Mouse (Mus musculus) CD8-positive naive resting alpha-beta T cell, adult 57 days (primary cell): ENCODE measurements around the gene Csk. TPM values are rescaled to one million over a fixed set of nuclear protein-coding genes. Genes with fewer than 3 reads are reported as not detected.

Experiments
- total RNA-seq: library from RNA; stranded (reverse); gene quantifications from one replicate; pipeline ENCODE4 v1.2.4, GENCODE M21; 2023

Csk gene
- 295 TPM for total RNA-seq

GRCm38 (mm10) chr9:57653283-57653682, at the start of gene Csk:
Gene Csk (minus strand): TSS chr9:57653631.

DNA sequence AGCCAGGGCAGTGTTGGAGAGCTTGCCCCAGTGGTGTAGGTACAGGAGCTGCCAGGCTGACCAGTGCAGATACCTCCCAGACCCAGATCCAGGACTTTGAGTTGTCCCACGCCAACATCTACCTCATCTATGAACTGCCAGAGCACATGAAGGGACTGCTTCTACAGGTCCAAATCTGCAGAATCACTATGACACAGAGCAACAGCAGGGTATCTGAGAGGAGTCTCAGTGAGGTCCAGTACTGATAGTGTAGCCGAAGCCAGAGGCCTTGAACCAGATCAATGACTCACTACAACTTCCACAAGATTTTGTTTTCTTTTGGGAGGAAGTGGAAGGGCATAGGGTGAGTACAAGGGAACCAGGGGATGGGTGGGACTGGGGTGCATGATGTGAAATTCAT, 34.3 kb upstream of the Csk start, which contains the start of gene Cyp1a1:
Gene Cyp1a1, plus strand, starts transcription at position 178 of the 400 bp plus-strand sequence.

GRCm38 (mm10) chr9:57683520-57683919, 30.1 kb upstream of the Csk start, which contains the start of gene Cyp1a2:
Gene Cyp1a2 (minus strand): TSS chr9:57683703.

DNA sequence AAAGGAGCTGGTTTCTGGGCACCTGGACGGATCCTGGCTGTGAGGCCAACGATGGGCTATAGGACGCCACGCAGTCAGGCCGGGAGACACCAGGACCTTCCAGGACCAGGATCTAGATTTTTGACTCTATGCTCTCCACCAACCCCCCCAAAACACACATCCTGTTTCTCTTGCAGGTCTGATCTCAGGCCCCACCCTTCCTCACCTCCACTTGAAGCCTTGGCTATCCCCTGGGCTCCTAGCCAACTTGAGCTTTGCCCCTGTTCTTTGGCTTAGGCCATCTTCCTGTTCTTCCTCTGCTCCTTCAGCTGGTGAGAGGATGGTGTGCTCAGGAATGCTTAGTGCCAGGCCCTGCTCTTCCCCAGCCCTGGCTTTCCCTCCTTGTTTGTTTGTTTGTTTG, 32.8 kb downstream of the Csk start, which contains the start of gene Lman1l:
Gene Lman1l, minus strand, starts transcription at position 101 of the 400 bp plus-strand sequence.

GRCm38 (mm10) chr9:57606139-57606851, 47.1 kb downstream of the Csk start, which contains the start of gene Cplx3:
Gene Cplx3 (minus strand): TSS chr9:57606281.

GRCm38 (mm10) chr9:57589224-57590126, 64.0 kb downstream of the Csk start, which contains the start of gene Ulk3:
Gene Ulk3 (plus strand): TSS chr9:57589452.

Other genes with a start within 250 kb of the Csk start
- 65.5 TPM for gene Ppcdc, start 213.5 kb downstream of the Csk start, total RNA-seq
- not detected for gene Scamp5, start 185.6 kb downstream of the Csk start, total RNA-seq
- gene Rpp25, start 149.6 kb downstream of the Csk start, total RNA-seq = not detected
- 82.0 TPM for gene Cox5a, start 132.4 kb downstream of the Csk start, total RNA-seq
- 15.9 TPM for gene Fam219b, start 116.1 kb downstream of the Csk start, total RNA-seq
- gene Mpi, start 100.9 kb downstream of the Csk start, total RNA-seq = 5.7 TPM
- 64.9 TPM for gene Scamp2, start 92.7 kb downstream of the Csk start, total RNA-seq
- gene Ulk3, start 64.2 kb downstream of the Csk start, total RNA-seq = 56.8 TPM
- gene Cplx3, start 47.4 kb downstream of the Csk start, total RNA-seq = not detected
- gene Lman1l, start 32.9 kb downstream of the Csk start, total RNA-seq = 2.6 TPM
- not detected for gene Cyp1a2, start 30.1 kb upstream of the Csk start, total RNA-seq
- not detected for gene Cyp1a1, start 34.3 kb upstream of the Csk start, total RNA-seq
- 19.6 TPM for gene Edc3, start 54.9 kb upstream of the Csk start, total RNA-seq
- gene Clk3, start 112.2 kb upstream of the Csk start, total RNA-seq = 183 TPM
- 83.7 TPM for gene Arid3b, start 183.2 kb upstream of the Csk start, total RNA-seq